Comparison of ENCODE assay signal across 1 mouse cellular context in the genomic region with DNA sequence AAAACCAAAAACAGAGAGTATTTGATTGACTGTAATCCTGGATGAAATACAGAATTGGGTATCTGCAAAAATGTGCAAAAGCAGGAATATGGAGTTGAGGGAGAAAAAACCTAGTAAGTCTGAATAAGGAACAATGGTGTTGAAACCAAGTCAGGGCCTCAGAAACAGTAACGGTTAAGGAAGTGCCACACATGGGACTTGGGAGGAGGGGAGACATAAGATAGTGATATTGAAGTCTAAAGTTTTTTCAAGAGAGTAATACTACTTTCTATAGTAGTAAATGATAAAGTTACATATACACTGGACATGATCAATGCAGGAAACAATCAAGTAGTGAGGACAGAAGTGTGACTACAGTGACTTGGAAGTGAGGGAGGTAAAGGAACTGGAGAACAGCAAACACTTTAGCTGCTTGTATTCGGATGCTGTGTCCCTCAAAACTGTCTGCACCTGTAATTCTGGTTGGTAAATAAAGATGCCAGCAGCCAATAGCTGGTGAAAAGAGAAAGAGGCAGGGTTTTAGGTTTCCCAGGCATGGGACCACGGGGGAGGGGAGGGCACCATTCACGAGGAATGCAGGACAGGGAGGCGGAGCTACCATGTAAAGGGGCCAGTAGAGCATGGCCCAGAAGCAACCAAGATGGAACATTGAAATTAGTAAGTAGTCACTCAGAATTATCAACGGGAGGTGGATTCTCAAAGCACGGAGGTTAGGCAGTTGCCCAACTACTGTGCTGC.
A peak's percentile ranks its signal among the peaks of the same experiment; 100 is the strongest.
TF ChIP-seq lines count a peak whose summit lies in the region.

No protein-coding gene starts in this region.

TF ChIP-seq in MEL, 35 proteins besides CTCF, POLR2A, EP300 and RAD21 (continued from another document):
- TF ChIP-seq USF2 (IDR thresholded peaks at IDR 0.05; ENCODE audit: borderline replicate concordance in 1 of 2, insufficient read depth in 1 of 2, low read depth in 1 of 2, low read length in 2 of 2) (no peak), KAT2A (conservative IDR thresholded peaks at IDR 0.05; ENCODE audit: low read depth, low read length) (no peak), POLR2AphosphoS5 (IDR thresholded peaks at IDR 0.05; ENCODE audit: borderline replicate concordance, low read depth, low read length) (no peak), MEF2A (IDR thresholded peaks at IDR 0.05; ENCODE audit: extremely low read depth, insufficient replicate concordance, low read depth, low read length, poor library complexity, severe bottlenecking) (no peak), CHD1 (IDR thresholded peaks at IDR 0.05; ENCODE audit: low read depth, low read length) (no peak), MYB (IDR thresholded peaks at IDR 0.05; ENCODE audit: low read depth, low read length) (peak; percentile 45; the same call in 1 of the 2 replicates), SIN3A (IDR thresholded peaks at IDR 0.05; ENCODE audit: low read length) (peak; percentile 52), TCF12 (IDR thresholded peaks at IDR 0.05; ENCODE audit: low read depth, low read length) (no peak), MAX (IDR thresholded peaks at IDR 0.05; ENCODE audit: low read length) (0 out of 2 replicates have a peak, but pooled peaks have one; percentile 9), ZKSCAN1 (IDR thresholded peaks at IDR 0.05; ENCODE audit: low read depth, low read length) (no peak), ELF1 (IDR thresholded peaks at IDR 0.05; ENCODE audit: low read depth, low read length) (peak; percentile 60), HCFC1 (IDR thresholded peaks at IDR 0.05; ENCODE audit: low read depth, low read length) (0 out of 2 replicates have a peak, but pooled peaks have one; percentile 8), TAL1 (IDR thresholded peaks at IDR 0.05; ENCODE audit: low read length) (no peak), ETS1 (IDR thresholded peaks at IDR 0.05; ENCODE audit: low read depth, low read length) (no peak; the same call in 1 of the 2 replicates), RCOR1 (IDR thresholded peaks at IDR 0.05; ENCODE audit: low read depth, low read length) (no peak), MXI1 (IDR thresholded peaks at IDR 0.05; ENCODE audit: low read depth, low read length) (peak; percentile 56), BHLHE40 (IDR thresholded peaks at IDR 0.05; ENCODE audit: borderline replicate concordance, low read depth, low read length) (no peak), SMC3 (IDR thresholded peaks at IDR 0.05; ENCODE audit: low read depth, low read length) (no peak), E2F4 (IDR thresholded peaks at IDR 0.05; ENCODE audit: borderline replicate concordance, low read depth, low read length) (no peak), GATA1 (IDR thresholded peaks at IDR 0.05; ENCODE audit: low read depth, low read length) (no peak), POLR2AphosphoS2 (IDR thresholded peaks at IDR 0.05; ENCODE audit: low read length) (no peak), ZMIZ1 (IDR thresholded peaks at IDR 0.05; ENCODE audit: low read depth, low read length) (no peak), NRF1 (IDR thresholded peaks at IDR 0.05; ENCODE audit: insufficient read depth, low read depth, low read length, poor library complexity, severe bottlenecking) (no peak), GABPA (IDR thresholded peaks at IDR 0.05; ENCODE audit: low read depth, low read length) (no peak), ZNF384 (IDR thresholded peaks at IDR 0.05; ENCODE audit: low read depth, low read length) (peak; percentile 64), NELFE (IDR thresholded peaks at IDR 0.05; ENCODE audit: low read depth, low read length) (no peak), MAZ (IDR thresholded peaks at IDR 0.05; ENCODE audit: low read depth, low read length) (no peak)
